Comparison of ENCODE assay signal across 8 mouse cellular contexts in genomic region chr8:71312700-71313099, GRCm38 (mm10). TPM values are rescaled to one million over a fixed set of nuclear protein-coding genes. Genes with fewer than 3 reads are reported as not detected.
A peak's percentile ranks its signal among the peaks of the same experiment; 100 is the strongest.
DNase-seq lines count a peak whose midpoint lies in the region; ATAC-seq lines count a peak whose summit lies in the region.

No protein-coding gene starts in this region.

- DNase-seq in cerebellum, postnatal 14 days: peak; percentile 37 to 48
- DNase-seq in cerebellum, adult 11-12 months: no peak
- peak; percentile 33 to 43 for DNase-seq in adrenal gland, adult 18-20 months (ENCODE audit: low spot score in 2 of 2)
- peak; percentile 41 to 43 for DNase-seq in gastrocnemius, adult 8-10 months (ENCODE audit: low spot score in 2 of 2)
- peak; percentile 10 for DNase-seq in kidney, adult 11 months
- DNase-seq in lung, postnatal 25 days (ENCODE audit: low spot score): peak; percentile 55
- no peak for DNase-seq in left cerebral cortex, adult 9 months (ENCODE audit: low spot score in 2 of 2)

- ATAC-seq in erythroid progenitor cell, adult 5-6 weeks (replicated peaks; ENCODE audit: low FRiP score, poor library complexity, severe bottlenecking): no peak

RNA-seq across cellular contexts. Expression of gene Haus8, which starts 40.0 kb away (rescaled TPM):
- total RNA-seq in adrenal gland, adult 18-20 months (2021): 10 to 100 TPM; 11.1 to 12.8 TPM
- total RNA-seq in gastrocnemius, adult 8-10 months (2022): 1 to 10 TPM; 2.4 to 5.5 (median 4.0) TPM
- 36.4 and 49.9 TPM in 2 replicates for total RNA-seq in erythroid progenitor cell, adult 5-6 weeks (2015; ENCODE audit: low replicate concordance)
- total RNA-seq in erythroid progenitor cell, adult 5-6 weeks (2017; ENCODE audit: low replicate concordance): 69.7 and 109 TPM in 2 replicates

RNA-seq across cellular contexts. Expression of gene Myo9b, which starts 40.2 kb away (rescaled TPM):
- total RNA-seq in adrenal gland, adult 18-20 months (2021): 10 to 100 TPM; 32.3 to 33.9 TPM
- 1 to 10 TPM; 6.2 to 8.6 (median 7.8) TPM for total RNA-seq in gastrocnemius, adult 8-10 months (2022)
- total RNA-seq in erythroid progenitor cell, adult 5-6 weeks (2015; ENCODE audit: low replicate concordance): 26.3 and 29.3 TPM in 2 replicates
- total RNA-seq in erythroid progenitor cell, adult 5-6 weeks (2017; ENCODE audit: low replicate concordance): 23.4 and 32.3 TPM in 2 replicates

RNA-seq across cellular contexts. Expression of gene Use1, which starts 53.9 kb away (rescaled TPM):
- 100 to 1,000 TPM; 203 to 204 TPM for total RNA-seq in adrenal gland, adult 18-20 months (2021)
- total RNA-seq in gastrocnemius, adult 8-10 months (2022): 100 to 1,000 TPM in 2 of 4 experiments, 10 to 100 TPM in 2; 90.5 to 106 (median 100) TPM
- 46.1 and 99.8 TPM in 2 replicates for total RNA-seq in erythroid progenitor cell, adult 5-6 weeks (2015; ENCODE audit: low replicate concordance)
- total RNA-seq in erythroid progenitor cell, adult 5-6 weeks (2017; ENCODE audit: low replicate concordance): 48.1 and 59.2 TPM in 2 replicates

RNA-seq across cellular contexts. Expression of gene Ocel1, which starts 58.4 kb away (rescaled TPM):
- total RNA-seq in adrenal gland, adult 18-20 months (2021): 10 to 100 TPM; 14.4 to 18.6 TPM
- total RNA-seq in gastrocnemius, adult 8-10 months (2022): 1 to 10 TPM; 5.0 to 6.0 (median 5.8) TPM
- total RNA-seq in erythroid progenitor cell, adult 5-6 weeks (2015; ENCODE audit: low replicate concordance): 1.7 and 13.7 TPM in 2 replicates
- total RNA-seq in erythroid progenitor cell, adult 5-6 weeks (2017; ENCODE audit: low replicate concordance): 10.4 and 10.7 TPM in 2 replicates

Comparison
In these comparisons a context has a peak if more than half of its experiments do, and no peak if none do; other contexts are left out.
1. DNase-seq: peak in cerebellum, postnatal 14 days (2 of 2), adrenal gland, adult 18-20 months (2 of 2), gastrocnemius, adult 8-10 months (2 of 2), kidney, adult 11 months (single experiment) and lung, postnatal 25 days (single experiment); none in cerebellum, adult 11-12 months (single experiment) and left cerebral cortex, adult 9 months (0 of 2).